22 mouse cellular contexts compared by ENCODE assay signal in genomic region chr15:90184743-90185142, GRCm38 (mm10). TPM values are rescaled to one million over a fixed set of nuclear protein-coding genes. Genes with fewer than 3 reads are reported as not detected.
DNase-seq lines count a peak whose midpoint lies in the region; ATAC-seq lines count a peak whose summit lies in the region.
"Had no signal": no experiment of that assay in that cellular context is flagged by ENCODE, and none has a peak within 500 bp of the region (broad histone marks: within the 10 kb centered on the region; RNA-seq: fewer than 3 reads in every experiment).

No protein-coding gene starts in this region.

- peak; percentile 72; the same call in 1 of the 2 replicates for ATAC-seq in frontal cortex, adult (ENCODE audit: low TSS enrichment)
- ATAC-seq: CD4-positive, CD25-positive, alpha-beta regulatory T cell, adult 4 months; forebrain, embryonic 14.5 days; forebrain, embryonic 16.5 days had no signal

- intact Hi-C loops in left cerebral cortex, postnatal 36 days (cut with DNase I): no loop called here

- DNase-seq in frontal cortex, postnatal 10 days (ENCODE audit: low spot score in 2 of 2): no peak
- peak; percentile 3 for DNase-seq in left cerebral cortex, adult 11 months (ENCODE audit: low spot score)
- no peak for DNase-seq in left cerebral cortex, postnatal 36 days (ENCODE audit: low spot score in 2 of 2)
- DNase-seq in right cerebral cortex, adult 2 months (ENCODE audit: low spot score in 2 of 2): peak; percentile 21 to 22
- DNase-seq in right cerebral cortex, postnatal 14 days: no peak
- peak; percentile 16 for DNase-seq in telencephalon, adult 2 months (ENCODE audit: low read depth, low spot score)
- DNase-seq in adrenal gland, postnatal 4 days (ENCODE audit: low spot score in 2 of 2): no peak
- DNase-seq: adrenal gland, adult 2 months; adrenal gland, postnatal 10 days; adrenal gland, postnatal 25 days; B cell, adult 2 months; cerebellum, adult 11 months; cerebellum, adult 18-20 months; cerebellum, adult 8-10 months; cerebellum, adult 9-11 months; cerebellum, postnatal 14 days; cerebellum, postnatal 36 days; embryo, embryonic 11 days had no signal

RNA-seq across cellular contexts. Expression of gene Alg10b, which starts 39.4 kb away (rescaled TPM):
- total RNA-seq in left cerebral cortex, postnatal 36 days (2021): 10 to 100 TPM; 26.5 to 29.3 TPM
- total RNA-seq in adrenal gland, postnatal 4 days (2021): 10 to 100 TPM; 36.1 to 38.4 TPM

Comparison
In these comparisons a context has a peak if more than half of its experiments do, and no peak if none do; other contexts are left out.
1. DNase-seq: peak in left cerebral cortex, adult 11 months (single experiment), right cerebral cortex, adult 2 months (2 of 2) and telencephalon, adult 2 months (single experiment); none in frontal cortex, postnatal 10 days (0 of 2), left cerebral cortex, postnatal 36 days (0 of 2), right cerebral cortex, postnatal 14 days (single experiment) and adrenal gland, postnatal 4 days (0 of 2).